Mouse (Mus musculus): Measurements from ENCODE around the gene Zfp663. TPM values are rescaled to one million over a fixed set of nuclear protein-coding genes. Genes with fewer than 3 reads are reported as not detected.

Gene Zfp663
- polyA plus RNA-seq, 1 experiment, result not detected

- TF ChIP-seq CTCF (IDR thresholded peaks at IDR 0.05; ENCODE audit: borderline replicate concordance, insufficient read depth, low read depth, low read length) (no peak), POLR2A (IDR thresholded peaks at IDR 0.05; ENCODE audit: borderline replicate concordance, insufficient read depth, low read length) (no peak)
- Histone ChIP-seq H3K4me1 (ENCODE audit: control insufficient read depth, insufficient read depth, low read length) (peaks cover 8% of the 10 kb centered on the region), H3K4me3 (replicated peaks; ENCODE audit: insufficient read depth, low read depth, low read length) (no peak overlapping the region), H3K27ac (ENCODE audit: insufficient read depth, low read length) (no peak overlapping the region), H3K27me3 (ENCODE audit: control insufficient read depth, insufficient read depth, low read length) (peaks cover 1% of the 10 kb centered on the region; the same call in 1 of the 2 replicates)
- WGBS, result 17% methylated on average over 5 of the region's 8 CpGs
- no peak for DNase-seq
These were observed 1.4 kb downstream of the Zfp663 start for GRCm38 (mm10) chr2:165367047-165367520.

GRCm38 (mm10) chr2:165364334-165365091, 4.0 kb downstream of the Zfp663 start:
- Histone ChIP-seq H3K4me1 (ENCODE audit: control insufficient read depth, insufficient read depth, low read length) (peaks cover 8% of the 10 kb centered on the region), H3K27me3 (ENCODE audit: control insufficient read depth, insufficient read depth, low read length) (peaks cover 1% of the 10 kb centered on the region; the same call in 1 of the 2 replicates), H3K4me3 (replicated peaks; ENCODE audit: insufficient read depth, low read depth, low read length) (no peak overlapping the region), H3K27ac (ENCODE audit: insufficient read depth, low read length) (no peak overlapping the region)
- TF ChIP-seq CTCF (IDR thresholded peaks at IDR 0.05; ENCODE audit: borderline replicate concordance, insufficient read depth, low read depth, low read length) (peak; percentile 74), POLR2A (IDR thresholded peaks at IDR 0.05; ENCODE audit: borderline replicate concordance, insufficient read depth, low read length) (no peak)
- 12% methylated on average over 21 of the region's 21 CpGs for WGBS
- peak; percentile 58 to 63 for DNase-seq

- H3K4me1 ChIP-seq (ENCODE audit: control insufficient read depth, insufficient read depth, low read length), result peaks cover 5% of the 10 kb centered on the region
- TF ChIP-seq CTCF (IDR thresholded peaks at IDR 0.05; ENCODE audit: borderline replicate concordance, insufficient read depth, low read depth, low read length) (no peak), POLR2A (IDR thresholded peaks at IDR 0.05; ENCODE audit: borderline replicate concordance, insufficient read depth, low read length) (no peak)
- 97% methylated on average over 6 of the region's 6 CpGs for WGBS
- no peaks in the 10 kb centered on the region for H3K27me3 ChIP-seq (ENCODE audit: control insufficient read depth, insufficient read depth, low read length)
- no peak overlapping the region for H3K27ac ChIP-seq (ENCODE audit: insufficient read depth, low read length)
- no peak overlapping the region for H3K4me3 ChIP-seq (replicated peaks; ENCODE audit: insufficient read depth, low read depth, low read length)
- no peak for DNase-seq
These were observed 5.2 kb downstream of the Zfp663 start for GRCm38 (mm10) chr2:165363282-165363681.

- H3K4me1 ChIP-seq (ENCODE audit: control insufficient read depth, insufficient read depth, low read length), result no peaks in the 10 kb centered on the region
- TF ChIP-seq POLR2A (IDR thresholded peaks at IDR 0.05; ENCODE audit: borderline replicate concordance, insufficient read depth, low read length) (no peak), CTCF (IDR thresholded peaks at IDR 0.05; ENCODE audit: borderline replicate concordance, insufficient read depth, low read depth, low read length) (peak; percentile 72)
- no peaks in the 10 kb centered on the region for H3K27me3 ChIP-seq (ENCODE audit: control insufficient read depth, insufficient read depth, low read length)
- no peak overlapping the region for H3K4me3 ChIP-seq (replicated peaks; ENCODE audit: insufficient read depth, low read depth, low read length)
- peak; percentile 37 to 38 for DNase-seq
- 3% methylated on average over 1 of the region's 1 CpGs for WGBS
- no peak overlapping the region for H3K27ac ChIP-seq (ENCODE audit: insufficient read depth, low read length)
These were observed 7.7 kb downstream of the Zfp663 start for GRCm38 (mm10) chr2:165360861-165361260.

- no peak overlapping the region for H3K27ac ChIP-seq (ENCODE audit: insufficient read depth, low read length)
- no peak for DNase-seq
- H3K4me3 ChIP-seq (replicated peaks; ENCODE audit: insufficient read depth, low read depth, low read length), result no peak overlapping the region
- no peaks in the 10 kb centered on the region for H3K27me3 ChIP-seq (ENCODE audit: control insufficient read depth, insufficient read depth, low read length)
- no peaks in the 10 kb centered on the region for H3K4me1 ChIP-seq (ENCODE audit: control insufficient read depth, insufficient read depth, low read length)
- WGBS, result 90% methylated on average over 20 of the region's 20 CpGs
- no peak for TF ChIP-seq POLR2A (IDR thresholded peaks at IDR 0.05; ENCODE audit: borderline replicate concordance, insufficient read depth, low read length)
- no peak for TF ChIP-seq CTCF (IDR thresholded peaks at IDR 0.05; ENCODE audit: borderline replicate concordance, insufficient read depth, low read depth, low read length)
These were observed 16.6 kb downstream of the Zfp663 start for GRCm38 (mm10) chr2:165351828-165352513.

- H3K27ac ChIP-seq (ENCODE audit: insufficient read depth, low read length), result no peak overlapping the region
These were observed 19.1 kb downstream of the Zfp663 start for GRCm38 (mm10) chr2:165349466-165349865.

GRCm38 (mm10) chr2:165346180-165346579, 22.3 kb downstream of the Zfp663 start:
- no peaks in the 10 kb centered on the region for H3K4me1 ChIP-seq (ENCODE audit: control insufficient read depth, insufficient read depth, low read length)
- no peak overlapping the region for H3K4me3 ChIP-seq (replicated peaks; ENCODE audit: insufficient read depth, low read depth, low read length)
- no peaks in the 10 kb centered on the region for H3K27me3 ChIP-seq (ENCODE audit: control insufficient read depth, insufficient read depth, low read length)
- TF ChIP-seq POLR2A (IDR thresholded peaks at IDR 0.05; ENCODE audit: borderline replicate concordance, insufficient read depth, low read length), result no peak
- TF ChIP-seq CTCF (IDR thresholded peaks at IDR 0.05; ENCODE audit: borderline replicate concordance, insufficient read depth, low read depth, low read length), result no peak
- DNase-seq, result no peak
- no peak overlapping the region for H3K27ac ChIP-seq (ENCODE audit: insufficient read depth, low read length)
- WGBS, result 92% methylated on average over 5 of the region's 5 CpGs

More at GRCm38 (mm10) chr2:165349466-165349865, 19.1 kb downstream of the Zfp663 start:
- Histone ChIP-seq H3K4me1 (ENCODE audit: control insufficient read depth, insufficient read depth, low read length) (no peaks in the 10 kb centered on the region), H3K27me3 (ENCODE audit: control insufficient read depth, insufficient read depth, low read length) (no peaks in the 10 kb centered on the region), H3K4me3 (replicated peaks; ENCODE audit: insufficient read depth, low read depth, low read length) (no peak overlapping the region)
- 30% methylated on average over 8 of the region's 8 CpGs for WGBS
- TF ChIP-seq POLR2A (IDR thresholded peaks at IDR 0.05; ENCODE audit: borderline replicate concordance, insufficient read depth, low read length) (no peak), CTCF (IDR thresholded peaks at IDR 0.05; ENCODE audit: borderline replicate concordance, insufficient read depth, low read depth, low read length) (peak; percentile 64)
- peak; percentile 50 to 55 for DNase-seq
